Mouse (Mus musculus) liver, embryonic 14.5 days (tissue): Measurements from ENCODE around the gene Cx3cr1. TPM values are rescaled to one million over a fixed set of nuclear protein-coding genes. Genes with fewer than 3 reads are reported as not detected.

Experiments
- ATAC-seq: fragments of 200-750 bp; cut with Nextera tagmentation; 2 replicates; pipeline ENCODE4 v1.8.0; 2017; ENCODE audit warnings: moderate number of reproducible peaks, mild to moderate bottlenecking, moderate library complexity; ENCODE audit not compliant: insufficient read depth
- DNase-seq, 3 experiments: peaks; one replicate each; pipeline ENCODE4 v3.0.0-alpha.2; 2012 to 2013; ENCODE audit warnings: low read depth in 3 of 3, low spot score in 3 of 3
- H3K27ac ChIP-seq: fragments of 300-500 bp; sonication (generic); 2 replicates; pipeline ENCODE4 v1.5.1; 2014; ENCODE audit warnings: moderate library complexity, mild to moderate bottlenecking, control low read depth, inconsistent platforms
- H3K27me3 ChIP-seq: fragments of 300-500 bp; sonication (generic); 2 replicates; pipeline ENCODE4 v1.6.1; 2014; ENCODE audit warnings: mild to moderate bottlenecking, low read length, moderate library complexity; ENCODE audit not compliant: control insufficient read depth, insufficient read depth
- H3K36me3 ChIP-seq: fragments of 300-500 bp; sonication (generic); replicated peaks from 2 replicates; pipeline ENCODE4 v1.6.1; 2014; ENCODE audit warnings: low read depth; ENCODE audit not compliant: control insufficient read depth, insufficient read depth
- H3K4me1 ChIP-seq, 2 experiments: fragments of 200-500 bp in 1 of 2; fragments of 300-500 bp in 1 of 2; sonication (generic) in 1 of 2; replicated peaks; 2 replicates each; pipeline ENCODE4 v1.6.1; 2012 to 2014; ENCODE audit warnings: antibody characterized with exemption in 1 of 2, inconsistent platforms in 1 of 2, low read length in 1 of 2; ENCODE audit not compliant: control insufficient read depth in 2 of 2, insufficient read depth in 2 of 2
- H3K4me2 ChIP-seq: fragments of 300-500 bp; sonication (generic); 2 replicates; pipeline ENCODE4 v1.6.1; 2014; ENCODE audit warnings: low read depth, mild to moderate bottlenecking, control low read depth, moderate library complexity
- H3K4me3 ChIP-seq, 2 experiments: fragments of 200-500 bp in 1 of 2; fragments of 300-500 bp in 1 of 2; sonication (generic) in 1 of 2; 2 replicates each; pipeline ENCODE4 v1.5.1; 2012 to 2014; ENCODE audit warnings: low read depth in 2 of 2, low read length in 2 of 2, mild to moderate bottlenecking in 2 of 2, control low read depth in 1 of 2, inconsistent platforms in 1 of 2, moderate library complexity in 1 of 2; ENCODE audit not compliant: insufficient read depth in 1 of 2
- H3K9ac ChIP-seq: fragments of 300-500 bp; sonication (generic); replicated peaks from 2 replicates; pipeline ENCODE4 v1.6.1; 2014; ENCODE audit warnings: mild to moderate bottlenecking, control low read depth, moderate library complexity
- H3K9me3 ChIP-seq: fragments of 300-500 bp; sonication (generic); 2 replicates; pipeline ENCODE4 v1.6.1; 2016; ENCODE audit warnings: low read length, mixed read lengths; ENCODE audit not compliant: control insufficient read depth
- CTCF ChIP-seq: IDR thresholded peaks from 2 replicates; pipeline ENCODE4 v1.5.1; 2016; ENCODE audit warnings: antibody characterized with exemption, low read depth, control low read depth
- EP300 ChIP-seq: IDR thresholded peaks from 2 replicates; pipeline ENCODE4 v1.6.1; 2016; ENCODE audit warnings: antibody characterized with exemption, low read depth
- WGBS: fragments of 180-500 bp; shearing (Covaris S2); extraction: QIAGEN DNeasy Blood & Tissue Kit; methylation state at CpG from one replicate; pipeline ENCODE4 v1.1.7; 2014; ENCODE audit not compliant: insufficient replicate concordance; 5-methylcytosine and 5-hydroxymethylcytosine counted together
- polyA plus RNA-seq, 2 experiments: library from polyadenylated mRNA; depleted of rRNA in 1 of 2; stranded (reverse) in 1 of 2; unstranded in 1 of 2; fragments of >200 nt; fragmentation: Nextera tagmentation in 1 of 2; extraction: Ambion mirVana in 1 of 2; gene quantifications; 2 replicates each; pipeline versions ENCODE4 v1.2.1 to v1.2.3; 2012 to 2014

Gene Cx3cr1
- polyA plus RNA-seq, 2 experiments = 0.69 to 1.4 TPM

- TF ChIP-seq EP300 (no peak), CTCF (no peak)
- 78% methylated on average over 5 of the region's 5 CpGs for whole genome bisulfite sequencing
- Histone ChIP-seq H3K27ac (no peak overlapping the region), H3K4me2 (peak overlapping the region; percentile 94), H3K36me3 (no peaks in the 10 kb centered on the region), H3K9ac (no peak overlapping the region), H3K4me3 (no peak overlapping the region; a peak in 1 of 4 replicates), H3K4me1 (peaks cover 11 to 14% of the 10 kb centered on the region in 2 experiments), H3K27me3 (no peaks in the 10 kb centered on the region), H3K9me3 (no peaks in the 10 kb centered on the region)
- ATAC-seq = no peak
- no peak for DNase-seq
Measured at GRCm38 (mm10) chr9:119893881-119894280, 175.8 kb downstream of the Cx3cr1 start.

GRCm38 (mm10) chr9:119890692-119891091, 179.0 kb downstream of the Cx3cr1 start:
- H3K9me3 ChIP-seq = no peaks in the 10 kb centered on the region
- H3K4me1 ChIP-seq = peaks cover 7 to 8% of the 10 kb centered on the region in 2 experiments
- H3K36me3 ChIP-seq = no peaks in the 10 kb centered on the region
- DNase-seq (peak in 1 of 3 experiments; percentile 32), ATAC-seq (no peak)
- H3K27ac ChIP-seq = no peak overlapping the region
- no peaks in the 10 kb centered on the region for H3K27me3 ChIP-seq
- WGBS = 33% methylated on average over 2 of the region's 2 CpGs
- no peak overlapping the region for H3K4me2 ChIP-seq
- no peak overlapping the region for H3K4me3 ChIP-seq
- TF ChIP-seq CTCF (peak; percentile 45; the same call in 1 of the 2 replicates), EP300 (peak; percentile 30; the same call in 1 of the 2 replicates)
- H3K9ac ChIP-seq = no peak overlapping the region

GRCm38 (mm10) chr9:119889446-119889845, 180.2 kb downstream of the Cx3cr1 start:
- H3K9ac ChIP-seq = no peak overlapping the region
- H3K36me3 ChIP-seq = no peaks in the 10 kb centered on the region
- no peak overlapping the region for H3K4me3 ChIP-seq
- no peaks in the 10 kb centered on the region for H3K27me3 ChIP-seq
- no peak for DNase-seq
- no peak for ATAC-seq
- H3K4me2 ChIP-seq = no peak overlapping the region
- WGBS = 66% methylated on average over 9 of the region's 9 CpGs
- TF ChIP-seq CTCF = no peak
- TF ChIP-seq EP300 = no peak
- H3K27ac ChIP-seq = no peak overlapping the region
- no peaks in the 10 kb centered on the region for H3K9me3 ChIP-seq
- peaks cover 3 to 5% of the 10 kb centered on the region in 2 experiments for H3K4me1 ChIP-seq

DNA sequence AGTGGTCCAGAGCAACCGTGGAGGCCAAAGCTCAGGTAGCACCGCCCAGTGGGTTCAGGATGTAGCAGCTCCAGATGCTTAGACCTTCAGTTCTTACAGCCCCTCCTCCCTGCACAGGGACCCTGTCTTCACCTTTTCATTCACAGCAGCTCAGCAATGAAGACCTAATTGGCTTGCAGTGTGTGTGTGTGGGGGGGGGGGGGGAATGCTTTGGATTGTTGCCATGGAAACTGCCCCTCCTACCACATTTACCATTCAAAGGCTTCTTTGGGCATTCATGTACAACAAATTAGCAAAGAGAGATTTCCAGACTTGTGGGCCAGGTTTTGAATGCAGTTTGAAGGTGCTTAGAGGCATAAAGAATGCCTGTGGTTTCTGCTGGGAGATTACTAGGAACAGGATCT, 180.8 kb downstream of the Cx3cr1 start:
- WGBS = 70% methylated on average over 2 of the region's 2 CpGs
- no peaks in the 10 kb centered on the region for H3K36me3 ChIP-seq
- H3K27me3 ChIP-seq = no peaks in the 10 kb centered on the region
- no peak overlapping the region for H3K4me2 ChIP-seq
- no peaks in the 10 kb centered on the region for H3K4me1 ChIP-seq
- no peak overlapping the region for H3K9ac ChIP-seq
- H3K9me3 ChIP-seq = no peaks in the 10 kb centered on the region
- DNase-seq = no peak
- no peak overlapping the region for H3K27ac ChIP-seq
- no peak overlapping the region for H3K4me3 ChIP-seq
- TF ChIP-seq EP300 = no peak
- TF ChIP-seq CTCF = no peak
- no peak for ATAC-seq

- WGBS = 64% methylated on average over 4 of the region's 4 CpGs
- DNase-seq = peak in 1 of 3 experiments; percentile 9
- no peak for TF ChIP-seq CTCF
- no peak for TF ChIP-seq EP300
- no peak overlapping the region for H3K4me2 ChIP-seq
- H3K27me3 ChIP-seq = no peaks in the 10 kb centered on the region
- no peak for ATAC-seq
- no peak overlapping the region for H3K9ac ChIP-seq
- no peaks in the 10 kb centered on the region for H3K4me1 ChIP-seq
- no peak overlapping the region for H3K27ac ChIP-seq
- no peaks in the 10 kb centered on the region for H3K36me3 ChIP-seq
- no peaks in the 10 kb centered on the region for H3K9me3 ChIP-seq
- no peak overlapping the region for H3K4me3 ChIP-seq
Measured at GRCm38 (mm10) chr9:119887144-119887901, 182.4 kb downstream of the Cx3cr1 start.
